Mouse (Mus musculus): ENCODE results near the gene Rarb.
"Not testable (repeated sequence)": the region's sequence is repeated elsewhere in the genome, so short reads cannot be mapped to it uniquely, and the experiment has no call there.

The Rarb gene

GRCm38 (mm10) chr14:16818602-16819250 lies at the start of gene Rarb:
TSS of gene Rarb (minus strand) at chr14:16819156.
- no peak for DNase-seq (ENCODE audit: low read depth, low spot score)

DNA sequence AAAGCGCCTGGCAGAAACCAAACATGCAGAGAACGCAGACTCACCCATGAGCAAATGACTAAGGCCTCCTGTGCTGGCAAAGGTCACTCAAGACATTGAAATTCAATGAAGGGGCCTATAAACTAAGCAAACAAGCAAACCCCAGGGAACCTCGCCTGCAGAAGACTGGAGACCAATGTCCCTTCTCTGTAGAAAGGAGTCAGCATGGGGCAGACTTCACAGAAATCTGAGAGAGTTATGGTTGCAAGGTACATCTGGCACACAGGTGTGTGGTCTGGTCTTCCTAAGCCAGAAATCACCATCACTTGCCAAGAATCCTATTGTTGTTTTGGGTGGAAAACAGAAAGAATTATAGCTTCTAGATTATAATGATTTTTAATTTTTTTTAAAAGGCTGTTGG lies 23.1 kb upstream of the Rarb start:
- DNase-seq (ENCODE audit: low read depth, low spot score): no peak

- no peak for DNase-seq (ENCODE audit: low read depth, low spot score)
These were observed 22.6 kb upstream of the Rarb start for GRCm38 (mm10) chr14:16841597-16841989.

DNA sequence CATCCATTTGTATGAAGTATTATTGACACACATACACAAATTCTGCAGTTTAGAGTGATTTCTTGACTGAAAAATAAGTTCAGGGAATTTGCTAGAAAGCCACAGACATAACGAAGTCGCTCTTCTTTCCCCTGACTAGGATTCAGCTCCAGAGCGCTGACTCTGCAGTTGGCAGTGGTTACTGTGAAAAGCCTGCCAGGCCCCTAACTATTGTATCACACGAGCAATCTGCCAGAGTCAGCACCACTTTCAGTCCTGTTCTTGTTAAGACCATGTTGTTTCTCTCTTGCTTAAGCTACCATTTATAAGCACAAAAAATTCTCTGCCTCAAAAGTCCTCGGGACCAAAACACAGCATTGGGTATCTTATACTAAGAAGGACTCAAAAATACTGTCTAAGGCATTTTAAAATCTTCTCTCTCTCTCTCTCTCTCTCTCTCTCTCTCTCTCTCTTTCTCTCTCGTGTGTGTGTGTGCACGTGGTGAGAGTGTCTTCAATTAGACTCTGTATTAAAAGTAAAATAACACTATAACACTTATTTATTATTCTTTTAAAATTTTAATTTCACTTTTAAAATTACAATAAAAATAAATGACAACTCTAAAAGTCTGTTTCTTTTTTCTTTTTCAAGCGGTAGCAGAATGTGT lies 22.1 kb upstream of the Rarb start:
- DNase-seq (ENCODE audit: low read depth, low spot score): no peak

- DNase-seq (ENCODE audit: low read depth, low spot score): no peak
These were observed 21.2 kb upstream of the Rarb start for GRCm38 (mm10) chr14:16840135-16840534.

- DNase-seq (ENCODE audit: low read depth, low spot score): no peak
These were observed 3.7 kb downstream of the Rarb start for GRCm38 (mm10) chr14:16815096-16815741.

- DNase-seq (ENCODE audit: low read depth, low spot score): no peak
These were observed 12.8 kb downstream of the Rarb start for GRCm38 (mm10) chr14:16806155-16806554.

GRCm38 (mm10) chr14:16790161-16790560 lies 28.8 kb downstream of the Rarb start:
- no peak for DNase-seq (ENCODE audit: low read depth, low spot score)

- DNase-seq (ENCODE audit: low read depth, low spot score): no peak
These were observed 36.9 kb downstream of the Rarb start for GRCm38 (mm10) chr14:16781942-16782541.

- no peak for DNase-seq (ENCODE audit: low read depth, low spot score)
These were observed 42.1 kb downstream of the Rarb start for GRCm38 (mm10) chr14:16776723-16777381.

GRCm38 (mm10) chr14:16772927-16773326 lies 46.0 kb downstream of the Rarb start:
- DNase-seq (ENCODE audit: low read depth, low spot score): no peak

DNA sequence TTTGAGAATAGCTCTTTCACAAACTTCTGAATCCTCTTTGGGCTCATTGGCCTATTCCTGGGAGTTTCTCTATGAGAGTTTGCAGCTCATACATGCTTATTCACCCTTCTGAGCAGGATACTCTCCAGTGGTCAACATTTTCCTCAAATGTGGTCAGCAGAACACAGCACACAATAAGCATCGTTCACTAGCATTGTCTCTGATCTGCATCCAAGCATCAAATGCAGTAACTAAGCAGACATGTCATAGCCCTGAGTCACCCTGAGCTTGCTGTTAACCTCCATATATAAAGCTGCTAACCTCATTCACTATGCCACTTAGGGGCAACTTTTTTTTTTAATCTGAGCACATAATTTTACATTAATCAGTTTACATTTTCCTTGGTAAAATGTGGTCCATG lies 53.1 kb downstream of the Rarb start:
- no peak for DNase-seq (ENCODE audit: low read depth, low spot score)

DNA sequence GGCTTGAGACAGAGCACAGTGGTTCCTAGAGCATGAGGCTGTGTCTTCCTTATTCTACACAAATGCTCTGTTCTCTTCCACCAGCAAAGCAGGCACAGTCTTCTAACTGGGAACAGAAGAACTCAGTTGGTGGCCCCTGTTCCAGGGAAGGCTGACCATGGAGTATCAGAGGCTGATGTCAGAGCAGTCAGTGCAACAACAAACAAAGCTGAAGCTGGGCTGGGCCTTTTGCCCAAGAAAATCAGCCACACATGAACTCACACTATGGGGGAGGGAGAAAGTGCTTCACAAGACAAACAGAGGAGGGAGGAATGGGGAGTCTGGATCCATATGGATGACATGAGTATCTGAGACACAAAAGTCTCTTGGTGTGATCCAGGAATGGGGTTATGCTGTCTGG lies 56.2 kb downstream of the Rarb start:
- DNase-seq (ENCODE audit: low read depth, low spot score): no peak

DNA sequence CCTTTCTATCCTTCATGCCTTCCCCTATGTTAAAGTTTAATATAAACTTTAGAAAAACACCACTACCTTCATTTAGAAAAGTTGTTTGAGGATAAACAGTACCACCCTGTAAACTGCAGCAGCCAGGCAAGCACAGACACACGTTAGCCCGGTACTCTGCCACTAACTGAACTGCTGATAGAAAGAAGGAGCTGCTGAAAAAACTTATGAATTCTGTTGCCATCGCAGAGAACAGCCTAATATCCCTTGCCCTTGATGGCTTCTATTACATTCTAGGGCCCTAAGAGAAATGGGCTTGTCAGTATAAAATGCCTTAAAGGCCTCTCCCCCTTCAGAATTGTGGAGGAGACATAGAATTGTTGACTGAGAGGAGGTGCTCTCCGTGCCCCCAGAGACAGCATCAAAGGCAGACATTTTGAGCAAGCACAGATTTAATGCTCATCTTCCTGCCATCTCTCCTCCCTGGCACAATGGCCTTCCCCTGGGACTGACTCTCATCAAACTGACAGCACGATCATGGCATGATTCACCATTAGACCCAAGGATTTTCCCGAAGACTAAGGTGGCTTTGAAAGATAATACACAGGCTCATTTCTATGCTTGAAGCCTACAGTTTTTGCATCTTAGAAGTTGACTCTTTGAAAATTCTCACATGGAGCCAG lies 60.1 kb downstream of the Rarb start:
- DNase-seq (ENCODE audit: low read depth, low spot score): no peak

DNA sequence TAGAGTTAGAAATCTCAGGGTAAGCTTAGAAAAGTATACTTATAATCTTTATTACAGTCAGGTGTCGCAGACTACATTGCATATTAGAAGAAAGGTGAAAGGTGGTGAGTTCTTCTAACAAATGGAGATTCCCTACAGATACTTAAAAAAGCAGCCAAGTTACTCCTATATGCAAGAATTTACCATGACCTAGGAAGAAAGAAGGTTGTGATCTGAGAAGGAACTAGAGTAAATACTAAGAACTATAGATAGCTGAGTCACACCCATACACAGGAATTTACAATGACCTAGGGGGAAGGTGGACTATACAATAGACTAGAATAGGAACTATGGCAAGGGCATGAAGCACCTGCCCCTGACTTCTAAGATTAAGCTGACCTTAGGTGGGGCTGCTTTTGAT lies 63.4 kb downstream of the Rarb start:
- DNase-seq (ENCODE audit: low read depth, low spot score): not testable (repeated sequence)

DNA sequence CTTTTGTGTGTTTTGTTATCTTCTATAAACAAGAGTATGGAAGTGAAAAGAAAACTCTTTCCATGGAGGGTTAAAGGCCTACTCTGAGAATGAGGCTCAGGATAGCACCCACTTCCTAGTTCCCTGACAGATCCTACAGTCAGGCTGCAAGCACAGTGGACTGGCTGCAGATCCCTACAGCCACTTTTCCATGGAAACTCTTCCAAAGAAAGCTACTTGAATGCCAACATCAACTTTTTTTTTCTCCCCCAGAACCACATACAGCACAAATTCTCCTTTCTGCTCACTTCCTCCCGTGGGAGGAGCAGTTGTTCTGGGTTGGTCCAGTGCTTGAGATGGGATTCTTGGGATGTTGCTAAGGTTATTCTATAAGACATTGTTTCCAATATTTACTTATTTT lies 66.3 kb downstream of the Rarb start:
- no peak for DNase-seq (ENCODE audit: low read depth, low spot score)

DNA sequence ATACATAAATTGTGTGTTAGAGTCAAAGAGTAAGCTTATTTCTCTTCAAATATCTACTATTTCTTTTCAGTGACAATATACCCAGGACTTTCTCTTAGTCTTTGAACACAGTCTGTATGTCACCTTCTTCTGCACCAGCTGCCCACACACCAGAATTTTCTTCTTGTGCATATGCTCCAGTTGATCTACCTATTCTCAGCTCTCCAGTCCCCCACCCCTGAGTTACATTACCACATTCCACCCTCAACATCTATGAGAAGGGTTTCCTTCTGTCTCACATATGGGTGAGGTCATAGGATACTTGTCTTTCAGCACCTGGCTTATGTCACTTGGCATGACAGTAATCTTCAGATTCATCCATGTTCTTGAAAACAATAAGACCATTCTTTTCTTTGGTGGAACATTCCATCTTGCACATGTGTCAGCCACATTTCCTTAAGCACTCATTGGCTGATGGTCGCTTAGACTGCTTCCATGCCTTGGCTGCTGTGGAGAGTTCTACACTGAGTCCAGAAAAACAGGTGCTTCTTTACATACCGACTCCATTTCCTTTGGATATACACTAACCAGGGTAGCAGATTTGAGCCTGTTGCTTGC lies 71.9 kb downstream of the Rarb start:
- DNase-seq (ENCODE audit: low read depth, low spot score): no peak

- DNase-seq (ENCODE audit: low read depth, low spot score): no peak
These were observed 77.8 kb downstream of the Rarb start for GRCm38 (mm10) chr14:16740982-16741739.

GRCm38 (mm10) chr14:16738538-16738937 lies 80.4 kb downstream of the Rarb start:
- no peak for DNase-seq (ENCODE audit: low read depth, low spot score)

GRCm38 (mm10) chr14:16737781-16738180 lies 81.2 kb downstream of the Rarb start:
- DNase-seq (ENCODE audit: low read depth, low spot score): no peak
